Mouse (Mus musculus): ENCODE data around the gene Bcl7c.

DNA sequence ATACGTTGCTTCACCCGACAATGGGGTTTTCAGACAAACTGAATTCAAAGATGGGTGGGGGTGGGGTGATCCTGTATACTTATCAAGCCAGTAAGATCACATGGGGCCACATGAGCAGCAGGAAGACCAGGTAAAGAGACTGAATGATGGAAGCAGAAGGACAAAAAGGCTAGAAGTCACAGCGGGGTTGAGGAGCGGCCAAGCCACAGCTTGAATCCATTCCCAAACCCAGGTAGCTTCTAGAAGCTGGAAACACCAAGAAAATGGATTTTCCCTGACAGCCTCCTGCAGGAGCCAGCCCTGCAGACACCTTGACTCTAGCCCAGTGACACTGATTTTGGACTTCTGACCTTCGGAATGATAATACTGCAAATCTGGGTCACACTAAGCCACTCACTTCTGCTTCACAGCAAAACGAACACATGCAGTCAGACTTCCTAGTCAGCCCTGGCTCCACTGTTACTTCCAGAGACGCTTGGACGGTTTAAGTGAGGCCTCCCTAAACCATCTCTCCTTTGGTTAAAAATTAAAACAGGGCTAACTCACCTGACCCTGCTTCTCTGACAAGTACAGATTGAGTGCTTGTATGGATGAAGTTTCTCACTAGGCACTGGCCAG is 5.1 kb downstream of the Bcl7c start:
- no peak for TF ChIP-seq TAL1 (conservative IDR thresholded peaks at IDR 0.05; ENCODE audit: low read depth, low read length)
- no peak for TF ChIP-seq CTCF (IDR thresholded peaks at IDR 0.05; ENCODE audit: low read depth, low read length)
- TF ChIP-seq POLR2AphosphoS5 (IDR thresholded peaks at IDR 0.05; ENCODE audit: insufficient replicate concordance, low read depth, low read length) = no peak
- TF ChIP-seq GATA1 (IDR thresholded peaks at IDR 0.05; ENCODE audit: borderline replicate concordance, low read length) = no peak
